Mouse (Mus musculus): ENCODE data around the gene Rasgef1a. TPM values are rescaled to one million over a fixed set of nuclear protein-coding genes. Genes with fewer than 3 reads are reported as not detected.

Rasgef1a gene
- polyA plus RNA-seq, 1 experiment from 2014 or later = 0.13 TPM

DNA sequence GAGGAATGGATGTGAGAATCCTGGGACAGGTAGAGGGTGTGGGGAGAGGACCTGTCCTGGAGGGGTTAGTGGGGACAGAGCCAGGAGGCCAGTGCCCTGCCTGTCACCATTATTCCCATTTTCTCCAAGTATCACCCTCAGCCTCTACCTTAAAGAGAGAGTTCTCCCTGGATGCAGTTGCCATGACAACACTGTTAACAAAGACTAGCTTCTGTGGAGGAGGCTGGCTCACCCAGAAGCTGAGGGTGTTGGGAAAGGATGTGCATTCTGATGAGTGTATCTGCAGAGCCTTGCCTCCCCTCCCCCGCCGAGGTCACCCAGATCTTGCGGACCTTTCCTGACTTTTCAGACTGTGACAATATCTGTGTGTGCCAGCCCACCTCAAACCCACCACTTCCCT lies 4.7 kb downstream of the Rasgef1a start:
- no peak overlapping the region for H3K4me2 ChIP-seq (ENCODE audit: low read depth)
- DNase-seq (ENCODE audit: low spot score) = peak; percentile 33
- no peaks in the 10 kb centered on the region for H3K9me3 ChIP-seq (ENCODE audit: control insufficient read depth, low read length)
- WGBS = 50% methylated on average over 3 of the region's 3 CpGs
- H3K9ac ChIP-seq (ENCODE audit: low read length) = no peak overlapping the region
- no peak for ATAC-seq (ENCODE audit: insufficient read depth, low FRiP score, low TSS enrichment)
- H3K27ac ChIP-seq (ENCODE audit: low read depth, low read length) = no peak overlapping the region
- peaks cover 6% of the 10 kb centered on the region; the same call in 1 of the 2 replicates for H3K4me1 ChIP-seq (ENCODE audit: control insufficient read depth, insufficient read depth, low read length)
- H3K4me3 ChIP-seq (ENCODE audit: low read depth, low read length) = no peak overlapping the region
- H3K27me3 ChIP-seq (ENCODE audit: control insufficient read depth, insufficient read depth, low read length) = peaks cover 20% of the 10 kb centered on the region
- no peaks in the 10 kb centered on the region for H3K36me3 ChIP-seq (ENCODE audit: control insufficient read depth, insufficient read depth, low read length)

GRCm38 (mm10) chr6:118018666-118019065 lies 7.4 kb downstream of the Rasgef1a start:
- Histone ChIP-seq H3K4me1 (ENCODE audit: control insufficient read depth, insufficient read depth, low read length) (peaks cover 3% of the 10 kb centered on the region; the same call in 1 of the 2 replicates), H3K4me3 (ENCODE audit: low read depth, low read length) (no peak overlapping the region), H3K36me3 (ENCODE audit: control insufficient read depth, insufficient read depth, low read length) (no peaks in the 10 kb centered on the region), H3K27me3 (ENCODE audit: control insufficient read depth, insufficient read depth, low read length) (0 out of 2 replicates have a peak, but pooled peaks cover under 1% of the 10 kb centered on the region), H3K9me3 (ENCODE audit: control insufficient read depth, low read length) (no peaks in the 10 kb centered on the region), H3K4me2 (ENCODE audit: low read depth) (no peak overlapping the region), H3K27ac (ENCODE audit: low read depth, low read length) (no peak overlapping the region), H3K9ac (ENCODE audit: low read length) (no peak overlapping the region)
- DNase-seq (ENCODE audit: low spot score) (no peak), ATAC-seq (ENCODE audit: insufficient read depth, low FRiP score, low TSS enrichment) (no peak)
- 63% methylated on average over 5 of the region's 5 CpGs for WGBS

DNA sequence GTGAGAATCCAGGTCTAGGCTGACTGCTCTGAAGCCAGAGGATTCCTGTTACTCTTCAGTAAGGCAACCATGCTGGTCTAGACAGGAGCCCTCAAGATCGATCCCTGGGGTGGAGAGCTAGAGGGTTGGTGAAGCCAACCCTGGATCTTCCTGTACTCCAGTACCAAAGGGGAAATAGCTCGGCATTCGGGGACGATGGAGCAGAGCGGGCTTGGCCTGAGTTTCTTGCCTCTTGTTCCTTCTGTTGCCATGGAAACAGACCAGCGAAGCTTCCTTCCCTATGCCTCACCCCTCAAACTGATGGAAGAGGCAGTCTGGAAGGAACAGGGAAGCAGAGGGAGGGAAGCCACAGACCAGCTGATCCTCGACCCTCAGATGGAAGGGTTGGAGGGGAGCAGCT lies 8.3 kb downstream of the Rasgef1a start:
- 28% methylated on average over 7 of the region's 7 CpGs for WGBS
- Histone ChIP-seq H3K4me2 (ENCODE audit: low read depth) (no peak overlapping the region), H3K4me1 (ENCODE audit: control insufficient read depth, insufficient read depth, low read length) (peaks cover 3% of the 10 kb centered on the region; the same call in 1 of the 2 replicates), H3K27ac (ENCODE audit: low read depth, low read length) (no peak overlapping the region), H3K4me3 (ENCODE audit: low read depth, low read length) (no peak overlapping the region), H3K9me3 (ENCODE audit: control insufficient read depth, low read length) (no peaks in the 10 kb centered on the region), H3K36me3 (ENCODE audit: control insufficient read depth, insufficient read depth, low read length) (no peaks in the 10 kb centered on the region), H3K9ac (ENCODE audit: low read length) (no peak overlapping the region), H3K27me3 (ENCODE audit: control insufficient read depth, insufficient read depth, low read length) (no peaks in the 10 kb centered on the region)
- no peak for ATAC-seq (ENCODE audit: insufficient read depth, low FRiP score, low TSS enrichment)
- peak; percentile 32 for DNase-seq (ENCODE audit: low spot score)

DNA sequence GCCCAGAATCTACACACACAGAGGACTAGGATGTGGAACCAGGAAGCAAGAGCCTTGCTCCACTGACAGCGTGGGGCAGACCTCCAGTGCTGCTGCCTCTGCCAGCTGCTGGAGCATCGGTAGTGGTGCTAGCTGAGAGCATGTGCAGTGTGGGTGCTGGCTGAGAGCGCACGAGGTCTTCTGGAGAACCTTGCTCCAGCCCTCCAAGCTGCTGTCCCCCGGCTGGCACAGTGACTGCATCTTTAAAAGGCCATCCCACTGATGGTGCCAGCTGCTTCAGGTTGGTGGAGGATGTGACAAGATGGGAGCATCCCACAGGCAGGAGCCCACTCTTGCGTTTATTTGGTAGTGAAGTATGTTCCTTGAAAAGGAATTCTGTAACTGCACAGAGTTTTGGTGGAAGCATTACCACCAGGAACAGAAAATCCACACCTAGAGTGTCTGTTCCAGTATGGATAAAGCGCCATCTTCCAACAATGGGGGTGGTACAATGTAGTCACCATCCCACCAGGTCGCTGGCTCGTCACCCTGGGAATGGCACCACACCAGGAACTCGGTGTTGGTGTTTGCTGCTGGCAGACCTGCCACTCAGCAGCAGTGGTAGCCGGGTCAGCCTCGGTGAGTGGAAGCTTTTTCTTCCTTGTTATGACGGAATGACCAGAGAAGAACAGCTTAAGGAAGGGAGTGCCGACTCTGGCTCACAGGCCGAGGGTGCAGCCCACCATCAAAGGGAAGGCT lies 11.8 kb downstream of the Rasgef1a start:
- Histone ChIP-seq H3K27ac (ENCODE audit: low read depth, low read length) (no peak overlapping the region), H3K27me3 (ENCODE audit: control insufficient read depth, insufficient read depth, low read length) (no peaks in the 10 kb centered on the region), H3K4me3 (ENCODE audit: low read depth, low read length) (no peak overlapping the region), H3K4me2 (ENCODE audit: low read depth) (no peak overlapping the region), H3K9me3 (ENCODE audit: control insufficient read depth, low read length) (no peaks in the 10 kb centered on the region), H3K4me1 (ENCODE audit: control insufficient read depth, insufficient read depth, low read length) (0 out of 2 replicates have a peak, but pooled peaks cover 3% of the 10 kb centered on the region), H3K36me3 (ENCODE audit: control insufficient read depth, insufficient read depth, low read length) (no peaks in the 10 kb centered on the region), H3K9ac (ENCODE audit: low read length) (no peak overlapping the region)
- ATAC-seq (ENCODE audit: insufficient read depth, low FRiP score, low TSS enrichment) = no peak
- no peak for DNase-seq (ENCODE audit: low spot score)
- 78% methylated on average over 15 of the region's 15 CpGs for WGBS

DNA sequence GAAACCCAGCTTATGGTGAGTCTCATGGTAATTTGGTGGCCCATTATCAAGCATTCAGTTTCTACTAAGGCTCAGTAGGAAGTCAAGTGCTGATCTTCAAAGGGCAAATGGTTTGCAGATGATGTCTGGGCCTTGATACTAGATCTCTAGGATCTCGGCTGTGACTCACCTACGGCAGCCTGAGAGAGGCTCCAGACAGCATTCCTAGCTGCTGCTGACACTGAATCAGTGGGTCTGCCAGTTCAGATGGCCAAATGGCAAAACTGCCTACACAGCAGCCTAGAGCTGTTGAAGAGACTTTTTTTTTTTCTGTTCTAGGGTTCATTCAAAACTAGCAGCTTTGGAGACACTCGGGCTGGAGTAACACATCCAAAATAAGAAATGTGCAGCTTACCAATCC lies 15.8 kb downstream of the Rasgef1a start:
- H3K27me3 ChIP-seq (ENCODE audit: control insufficient read depth, insufficient read depth, low read length) = no peaks in the 10 kb centered on the region
- no peaks in the 10 kb centered on the region for H3K4me1 ChIP-seq (ENCODE audit: control insufficient read depth, insufficient read depth, low read length)
- WGBS = 86% methylated on average over 3 of the region's 3 CpGs
- no peak for ATAC-seq (ENCODE audit: insufficient read depth, low FRiP score, low TSS enrichment)
- H3K4me2 ChIP-seq (ENCODE audit: low read depth) = no peak overlapping the region
- DNase-seq (ENCODE audit: low spot score) = no peak
- no peaks in the 10 kb centered on the region for H3K36me3 ChIP-seq (ENCODE audit: control insufficient read depth, insufficient read depth, low read length)
- no peak overlapping the region for H3K4me3 ChIP-seq (ENCODE audit: low read depth, low read length)
- H3K9ac ChIP-seq (ENCODE audit: low read length) = no peak overlapping the region
- H3K27ac ChIP-seq (ENCODE audit: low read depth, low read length) = no peak overlapping the region
- H3K9me3 ChIP-seq (ENCODE audit: control insufficient read depth, low read length) = no peaks in the 10 kb centered on the region

DNA sequence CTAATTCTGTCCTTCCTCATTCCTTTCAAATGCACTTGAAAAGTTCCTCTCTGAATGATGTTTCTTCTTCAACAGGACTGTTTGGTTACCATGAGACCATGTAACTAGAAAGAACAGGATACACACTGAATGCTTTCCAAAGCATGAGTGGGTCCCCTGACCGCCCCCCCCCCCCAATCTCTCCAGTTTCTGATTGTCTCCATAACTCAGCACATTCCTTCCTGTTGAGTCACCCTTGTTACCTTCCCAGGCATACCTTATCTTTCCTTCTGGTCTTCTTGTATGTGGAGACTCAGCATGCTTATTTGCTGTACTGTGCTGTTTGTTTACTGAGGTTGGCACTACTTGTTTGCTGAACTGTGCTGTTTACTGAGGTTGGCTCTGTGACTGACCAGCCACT lies 20.2 kb downstream of the Rasgef1a start:
- Histone ChIP-seq H3K36me3 (ENCODE audit: control insufficient read depth, insufficient read depth, low read length) (no peaks in the 10 kb centered on the region), H3K9ac (ENCODE audit: low read length) (no peak overlapping the region), H3K4me3 (ENCODE audit: low read depth, low read length) (no peak overlapping the region), H3K27me3 (ENCODE audit: control insufficient read depth, insufficient read depth, low read length) (no peaks in the 10 kb centered on the region), H3K4me1 (ENCODE audit: control insufficient read depth, insufficient read depth, low read length) (no peaks in the 10 kb centered on the region), H3K4me2 (ENCODE audit: low read depth) (no peak overlapping the region), H3K27ac (ENCODE audit: low read depth, low read length) (no peak overlapping the region), H3K9me3 (ENCODE audit: control insufficient read depth, low read length) (no peaks in the 10 kb centered on the region)
- 64% methylated on average over 1 of the region's 1 CpGs for WGBS
- DNase-seq (ENCODE audit: low spot score) = no peak
- ATAC-seq (ENCODE audit: insufficient read depth, low FRiP score, low TSS enrichment) = no peak

GRCm38 (mm10) chr6:118035639-118036038 lies 24.4 kb downstream of the Rasgef1a start:
- H3K9me3 ChIP-seq (ENCODE audit: control insufficient read depth, low read length) = no peaks in the 10 kb centered on the region
- H3K4me2 ChIP-seq (ENCODE audit: low read depth) = no peak overlapping the region
- ATAC-seq (ENCODE audit: insufficient read depth, low FRiP score, low TSS enrichment) = no peak
- 72% methylated on average over 6 of the region's 6 CpGs for WGBS
- H3K27me3 ChIP-seq (ENCODE audit: control insufficient read depth, insufficient read depth, low read length) = no peaks in the 10 kb centered on the region
- H3K9ac ChIP-seq (ENCODE audit: low read length) = no peak overlapping the region
- H3K27ac ChIP-seq (ENCODE audit: low read depth, low read length) = no peak overlapping the region
- H3K4me1 ChIP-seq (ENCODE audit: control insufficient read depth, insufficient read depth, low read length) = no peaks in the 10 kb centered on the region
- H3K36me3 ChIP-seq (ENCODE audit: control insufficient read depth, insufficient read depth, low read length) = no peaks in the 10 kb centered on the region
- DNase-seq (ENCODE audit: low spot score) = no peak
- H3K4me3 ChIP-seq (ENCODE audit: low read depth, low read length) = no peak overlapping the region

DNA sequence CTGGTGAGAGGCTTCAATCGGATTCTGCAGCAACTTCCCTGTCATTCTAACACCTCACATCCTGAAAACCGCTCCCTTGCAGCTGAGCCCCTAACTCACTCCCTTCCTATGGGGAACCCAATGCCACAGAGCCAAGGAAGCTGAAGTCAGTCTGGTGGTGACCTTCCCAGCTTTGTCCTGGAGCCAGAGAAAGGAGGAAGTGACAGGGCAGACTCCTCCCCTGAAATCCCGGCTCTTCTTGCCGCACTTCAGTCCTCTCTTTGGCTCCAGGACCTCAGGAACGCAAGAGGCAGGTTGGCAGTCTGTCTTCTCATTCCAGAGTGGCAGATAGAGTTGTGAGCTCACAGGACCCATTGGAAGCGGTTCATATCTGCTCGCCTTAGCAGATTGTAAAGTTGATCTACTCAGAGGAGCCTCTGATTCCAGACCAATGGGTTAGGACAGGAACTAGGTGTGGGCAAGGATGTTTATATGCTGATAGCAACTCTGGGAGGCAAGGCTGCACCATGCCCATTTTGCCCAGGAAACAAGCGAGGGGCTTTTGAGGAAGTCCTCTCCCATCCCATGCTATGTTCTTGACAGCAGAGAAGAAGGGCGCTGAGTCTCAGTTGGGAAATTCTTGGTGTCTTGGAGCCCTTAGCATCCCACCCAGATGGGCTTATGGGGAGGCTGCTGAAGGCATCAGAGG lies 25.0 kb downstream of the Rasgef1a start:
- H3K4me1 ChIP-seq (ENCODE audit: control insufficient read depth, insufficient read depth, low read length) = no peaks in the 10 kb centered on the region
- no peaks in the 10 kb centered on the region for H3K36me3 ChIP-seq (ENCODE audit: control insufficient read depth, insufficient read depth, low read length)
- H3K27ac ChIP-seq (ENCODE audit: low read depth, low read length) = no peak overlapping the region
- H3K9ac ChIP-seq (ENCODE audit: low read length) = no peak overlapping the region
- no peaks in the 10 kb centered on the region for H3K9me3 ChIP-seq (ENCODE audit: control insufficient read depth, low read length)
- H3K27me3 ChIP-seq (ENCODE audit: control insufficient read depth, insufficient read depth, low read length) = no peaks in the 10 kb centered on the region
- H3K4me2 ChIP-seq (ENCODE audit: low read depth) = no peak overlapping the region
- WGBS = 73% methylated on average over 9 of the region's 9 CpGs
- no peak for DNase-seq (ENCODE audit: low spot score)
- H3K4me3 ChIP-seq (ENCODE audit: low read depth, low read length) = no peak overlapping the region
- no peak for ATAC-seq (ENCODE audit: insufficient read depth, low FRiP score, low TSS enrichment)

DNA sequence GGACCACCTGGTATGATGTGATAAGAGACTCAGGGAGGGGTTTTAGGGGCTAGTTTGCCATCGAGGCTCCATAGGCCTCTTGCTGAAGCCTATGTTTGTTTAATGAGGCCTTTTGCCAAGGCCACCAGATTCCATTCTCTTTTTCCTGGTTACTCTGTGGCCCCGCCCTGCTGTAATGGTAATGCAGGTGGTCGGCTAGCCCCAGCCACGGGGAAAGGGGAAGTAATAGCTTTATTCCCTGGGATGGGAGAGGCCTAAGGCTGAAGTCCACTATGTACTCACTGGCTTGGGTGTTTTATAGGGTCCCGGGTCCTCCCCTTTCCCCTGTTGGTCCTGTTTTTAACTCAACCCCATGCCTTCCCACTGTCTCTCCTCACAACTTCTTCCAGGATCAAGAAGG lies 25.6 kb downstream of the Rasgef1a start:
- Histone ChIP-seq H3K4me1 (ENCODE audit: control insufficient read depth, insufficient read depth, low read length) (no peaks in the 10 kb centered on the region), H3K9me3 (ENCODE audit: control insufficient read depth, low read length) (no peaks in the 10 kb centered on the region), H3K27me3 (ENCODE audit: control insufficient read depth, insufficient read depth, low read length) (no peaks in the 10 kb centered on the region), H3K9ac (ENCODE audit: low read length) (no peak overlapping the region), H3K4me3 (ENCODE audit: low read depth, low read length) (no peak overlapping the region), H3K27ac (ENCODE audit: low read depth, low read length) (no peak overlapping the region), H3K4me2 (ENCODE audit: low read depth) (no peak overlapping the region), H3K36me3 (ENCODE audit: control insufficient read depth, insufficient read depth, low read length) (no peaks in the 10 kb centered on the region)
- no peak for DNase-seq (ENCODE audit: low spot score)
- WGBS = 64% methylated on average over 5 of the region's 5 CpGs
- no peak for ATAC-seq (ENCODE audit: insufficient read depth, low FRiP score, low TSS enrichment)

Measured in neural tube, embryonic 11.5 days (tissue).